ENCODE assay signal across 21 mouse cellular contexts in the genomic region with DNA sequence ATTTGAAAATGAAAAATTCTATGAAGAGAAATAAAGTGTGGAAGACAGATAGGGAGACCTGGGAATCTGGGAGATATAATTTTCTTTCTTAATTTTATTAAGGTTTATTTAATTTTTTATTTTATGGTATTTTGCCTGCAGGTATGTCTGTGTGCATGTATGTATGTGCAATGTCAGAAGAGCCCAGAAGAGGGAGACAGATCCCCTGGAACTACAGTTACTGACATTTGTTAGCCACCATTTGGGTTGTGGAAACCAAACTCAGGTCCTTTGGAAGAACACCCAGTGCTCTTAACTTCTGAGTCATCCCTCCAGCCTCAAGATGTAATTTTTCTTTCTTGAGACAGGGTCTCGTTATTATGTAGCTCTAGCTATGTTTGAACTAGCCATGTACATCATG. TPM values are rescaled to one million over a fixed set of nuclear protein-coding genes. Genes with fewer than 3 reads are reported as not detected.
DNase-seq lines count a peak whose midpoint lies in the region; ATAC-seq and TF ChIP-seq lines count a peak whose summit lies in the region.
"Had no signal": no experiment of that assay in that cellular context is flagged by ENCODE, and none has a peak within 500 bp of the region (broad histone marks: within the 10 kb centered on the region; RNA-seq: fewer than 3 reads in every experiment).

No protein-coding gene starts in this region.

- H3K4me3 ChIP-seq in kidney, postnatal 0 days (replicated peaks; ENCODE audit: low read depth, low read length): no peak overlapping the region
- H3K4me3 ChIP-seq in limb, embryonic 10.5 days: no peak overlapping the region
- H3K4me3 ChIP-seq: embryonic facial prominence, embryonic 13.5 days; forebrain, embryonic 10.5 days; limb, embryonic 13.5 days; midbrain, embryonic 12.5 days had no signal

- no peak overlapping the region for H3K9ac ChIP-seq in kidney, postnatal 0 days (ENCODE audit: low read depth, low read length)
- H3K9ac ChIP-seq: embryonic facial prominence, embryonic 13.5 days; limb, embryonic 13.5 days; midbrain, embryonic 12.5 days had no signal

- H3K36me3 ChIP-seq in kidney, postnatal 0 days (ENCODE audit: insufficient read depth, low read length): no peaks in the 10 kb centered on the region
- no peaks in the 10 kb centered on the region for H3K36me3 ChIP-seq in limb, embryonic 10.5 days
- H3K36me3 ChIP-seq: embryonic facial prominence, embryonic 13.5 days; forebrain, embryonic 10.5 days; limb, embryonic 13.5 days; midbrain, embryonic 12.5 days had no signal

- ATAC-seq in kidney, postnatal 0 days (replicated peaks; ENCODE audit: low FRiP score, low read depth): no peak
- peak; percentile 70 for ATAC-seq in megakaryocyte progenitor cell, adult 5-6 weeks (replicated peaks; ENCODE audit: poor library complexity)

- H3K4me1 ChIP-seq in kidney, postnatal 0 days (replicated peaks; ENCODE audit: insufficient read depth, low read length): no peaks in the 10 kb centered on the region; the same call in 1 of the 2 replicates
- H3K4me1 ChIP-seq in limb, embryonic 10.5 days: peaks cover 5% of the 10 kb centered on the region; the same call in 1 of the 2 replicates

- no peak overlapping the region for H3K27ac ChIP-seq in kidney, postnatal 0 days
- H3K27ac ChIP-seq in limb, embryonic 10.5 days: no peak overlapping the region
- H3K27ac ChIP-seq: embryonic facial prominence, embryonic 13.5 days; forebrain, embryonic 10.5 days; limb, embryonic 13.5 days; midbrain, embryonic 12.5 days had no signal

- DNase-seq in kidney, postnatal 0 days (ENCODE audit: low spot score): no peak
- no peak for DNase-seq in kidney, adult 8-10 months
- peak; percentile 12 for DNase-seq in A20 (ENCODE audit: low read depth, low spot score)
- DNase-seq in ES-CJ7 (ENCODE audit: low read depth, low spot score): peak; percentile 56
- DNase-seq in cerebellum, adult 8-10 months: no peak
- no peak for DNase-seq in limb, embryonic 10.5 days (ENCODE audit: low spot score)
- DNase-seq: adrenal gland, adult 2 months; cerebellum, adult 9-11 months; heart, postnatal 4 days; kidney, postnatal 25 days; layer of hippocampus, postnatal 36 days had no signal

- TF ChIP-seq CTCF in kidney, postnatal 0 days (IDR thresholded peaks at IDR 0.05; ENCODE audit: low read depth): peak; percentile 50

- WGBS in kidney, postnatal 0 days: 85% methylated on average over 1 of the region's 1 CpGs
- 84% methylated on average over 1 of the region's 1 CpGs for WGBS in limb, embryonic 10.5 days

- H3K27me3 ChIP-seq in kidney, postnatal 0 days (ENCODE audit: insufficient read depth, low read length): peaks cover 41% of the 10 kb centered on the region
- H3K27me3 ChIP-seq in limb, embryonic 10.5 days (ENCODE audit: low read depth, poor library complexity, severe bottlenecking): peaks cover 66% of the 10 kb centered on the region

- H3K9me3 ChIP-seq in kidney, postnatal 0 days (replicated peaks; ENCODE audit: low read length): no peaks in the 10 kb centered on the region
- H3K9me3 ChIP-seq in limb, embryonic 10.5 days (replicated peaks): no peaks in the 10 kb centered on the region
- H3K9me3 ChIP-seq: forebrain, embryonic 10.5 days; midbrain, embryonic 12.5 days had no signal

- H3K4me2 ChIP-seq in kidney, postnatal 0 days (ENCODE audit: low read length): no peak overlapping the region
- H3K4me2 ChIP-seq: embryonic facial prominence, embryonic 13.5 days; limb, embryonic 13.5 days; midbrain, embryonic 12.5 days had no signal

RNA-seq across cellular contexts. Expression of a gene that starts 15.9 kb away (rescaled TPM):
- polyA plus RNA-seq in kidney, postnatal 0 days (2015; fragmentation: Nextera tagmentation; extraction: Ambion mirVana): not detected in 2 replicates
- not detected in 2 replicates for total RNA-seq in megakaryocyte progenitor cell, adult 5-6 weeks (2015)
- total RNA-seq in megakaryocyte progenitor cell, adult 5-6 weeks (2017): not detected in 2 replicates
- polyA plus RNA-seq in limb, embryonic 10.5 days (2016; fragmentation: Nextera tagmentation; extraction: Ambion mirVana): 0.08 and 0.13 TPM in 2 replicates
- total RNA-seq: adrenal gland, adult 2 months; gastrocnemius, adult 18-20 months; heart, adult 8-10 months; heart, postnatal 4 days had no signal
- polyA plus RNA-seq: intestine, embryonic 14.5 days had no signal

RNA-seq across cellular contexts. Expression of a gene that starts 45.9 kb away (rescaled TPM):
- polyA plus RNA-seq in kidney, postnatal 0 days (2015; fragmentation: Nextera tagmentation; extraction: Ambion mirVana): not detected in 2 replicates
- not detected in 2 replicates for total RNA-seq in megakaryocyte progenitor cell, adult 5-6 weeks (2015)
- not detected in 2 replicates for total RNA-seq in megakaryocyte progenitor cell, adult 5-6 weeks (2017)
- polyA plus RNA-seq in limb, embryonic 10.5 days (2016; fragmentation: Nextera tagmentation; extraction: Ambion mirVana): not detected in 2 replicates
- total RNA-seq: adrenal gland, adult 2 months; gastrocnemius, adult 18-20 months; heart, adult 8-10 months; heart, postnatal 4 days; layer of hippocampus, postnatal 36 days had no signal
- polyA plus RNA-seq: adrenal gland, adult 2 months; embryonic facial prominence, embryonic 13.5 days; forebrain, embryonic 10.5 days; intestine, embryonic 14.5 days; limb, embryonic 13.5 days; lung, embryonic 16.5 days; midbrain, embryonic 12.5 days; stomach, embryonic 14.5 days had no signal

Comparison
In these comparisons a context has a peak if more than half of its experiments do, and no peak if none do; other contexts are left out.
1. DNase-seq: peak in A20 (single experiment) and ES-CJ7 (single experiment); none in kidney, postnatal 0 days (single experiment), kidney, adult 8-10 months (0 of 2), cerebellum, adult 8-10 months (single experiment) and limb, embryonic 10.5 days (single experiment).